Mouse (Mus musculus): Measurements from ENCODE around the gene Atraid.

GRCm38 (mm10) chr5:30999324-30999723 is 48.8 kb upstream of the Atraid start:
- TF ChIP-seq CTCF (IDR thresholded peaks at IDR 0.05; ENCODE audit: low read depth) (no peak), EP300 (IDR thresholded peaks at IDR 0.05; ENCODE audit: low read depth) (no peak)

Measured in heart, postnatal 0 days (tissue).